Mouse (Mus musculus): ENCODE data around the gene Lmbr1l. TPM values are rescaled to one million over a fixed set of nuclear protein-coding genes. Genes with fewer than 3 reads are reported as not detected.

The Lmbr1l gene
- polyA plus RNA-seq, 1 experiment: 404 TPM

GRCm38 (mm10) chr15:98893036-98893435 is 25.0 kb downstream of the Lmbr1l start:
- Histone ChIP-seq H3K36me3 (ENCODE audit: control insufficient read depth, insufficient read depth, low read length) (no peaks in the 10 kb centered on the region), H3K4me3 (ENCODE audit: control insufficient read depth, insufficient read depth, low read length) (no peak overlapping the region), H3K4me1 (replicated peaks; ENCODE audit: control insufficient read depth, insufficient read depth, low read length) (peaks cover 18% of the 10 kb centered on the region), H3K27me3 (ENCODE audit: control insufficient read depth, insufficient read depth, low read length) (peaks cover 43% of the 10 kb centered on the region), H3K27ac (ENCODE audit: control insufficient read depth, insufficient read depth, low read length) (no peak overlapping the region)
- 93% methylated on average over 4 of the region's 4 CpGs for WGBS
- DNase-seq: no peak
- no peak for TF ChIP-seq CTCF (IDR thresholded peaks at IDR 0.05; ENCODE audit: borderline replicate concordance, control insufficient read depth, extremely low read depth, insufficient read depth, low read length, poor library complexity)
- no peak for TF ChIP-seq POLR2A (IDR thresholded peaks at IDR 0.05; ENCODE audit: control insufficient read depth, extremely low read depth, insufficient read depth, low read length, poor library complexity)

GRCm38 (mm10) chr15:98891907-98892606 is 26.0 kb downstream of the Lmbr1l start:
- no peak overlapping the region for H3K4me3 ChIP-seq (ENCODE audit: control insufficient read depth, insufficient read depth, low read length)
- H3K27ac ChIP-seq (ENCODE audit: control insufficient read depth, insufficient read depth, low read length): no peak overlapping the region
- peak; percentile 61 for DNase-seq
- no peaks in the 10 kb centered on the region for H3K36me3 ChIP-seq (ENCODE audit: control insufficient read depth, insufficient read depth, low read length)
- H3K27me3 ChIP-seq (ENCODE audit: control insufficient read depth, insufficient read depth, low read length): peaks cover 33% of the 10 kb centered on the region
- peaks cover 18% of the 10 kb centered on the region for H3K4me1 ChIP-seq (replicated peaks; ENCODE audit: control insufficient read depth, insufficient read depth, low read length)
- TF ChIP-seq POLR2A (IDR thresholded peaks at IDR 0.05; ENCODE audit: control insufficient read depth, extremely low read depth, insufficient read depth, low read length, poor library complexity): no peak
- WGBS: 38% methylated on average over 6 of the region's 6 CpGs

GRCm38 (mm10) chr15:98891198-98891742 is 26.8 kb downstream of the Lmbr1l start:
- TF ChIP-seq CTCF (IDR thresholded peaks at IDR 0.05; ENCODE audit: borderline replicate concordance, control insufficient read depth, extremely low read depth, insufficient read depth, low read length, poor library complexity) (no peak), POLR2A (IDR thresholded peaks at IDR 0.05; ENCODE audit: control insufficient read depth, extremely low read depth, insufficient read depth, low read length, poor library complexity) (no peak)
- Histone ChIP-seq H3K36me3 (ENCODE audit: control insufficient read depth, insufficient read depth, low read length) (no peaks in the 10 kb centered on the region), H3K27ac (ENCODE audit: control insufficient read depth, insufficient read depth, low read length) (no peak overlapping the region), H3K4me1 (replicated peaks; ENCODE audit: control insufficient read depth, insufficient read depth, low read length) (peaks cover 18% of the 10 kb centered on the region), H3K4me3 (ENCODE audit: control insufficient read depth, insufficient read depth, low read length) (no peak overlapping the region), H3K27me3 (ENCODE audit: control insufficient read depth, insufficient read depth, low read length) (peaks cover 28% of the 10 kb centered on the region)
- WGBS: 58% methylated on average over 19 of the region's 19 CpGs
- no peak for DNase-seq

GRCm38 (mm10) chr15:98887526-98887925 is 30.5 kb downstream of the Lmbr1l start:
- H3K36me3 ChIP-seq (ENCODE audit: control insufficient read depth, insufficient read depth, low read length): no peaks in the 10 kb centered on the region
- no peak for DNase-seq
- 0 out of 2 replicates have a peak, but pooled peaks cover 2% of the 10 kb centered on the region for H3K4me1 ChIP-seq (replicated peaks; ENCODE audit: control insufficient read depth, insufficient read depth, low read length)
- no peak overlapping the region for H3K27ac ChIP-seq (ENCODE audit: control insufficient read depth, insufficient read depth, low read length)
- 90% methylated on average over 7 of the region's 7 CpGs for WGBS
- TF ChIP-seq CTCF (IDR thresholded peaks at IDR 0.05; ENCODE audit: borderline replicate concordance, control insufficient read depth, extremely low read depth, insufficient read depth, low read length, poor library complexity) (no peak), POLR2A (IDR thresholded peaks at IDR 0.05; ENCODE audit: control insufficient read depth, extremely low read depth, insufficient read depth, low read length, poor library complexity) (no peak)
- H3K4me3 ChIP-seq (ENCODE audit: control insufficient read depth, insufficient read depth, low read length): no peak overlapping the region
- H3K27me3 ChIP-seq (ENCODE audit: control insufficient read depth, insufficient read depth, low read length): no peaks in the 10 kb centered on the region; the same call in 1 of the 2 replicates

- Histone ChIP-seq H3K27ac (ENCODE audit: control insufficient read depth, insufficient read depth, low read length) (no peak overlapping the region), H3K36me3 (ENCODE audit: control insufficient read depth, insufficient read depth, low read length) (no peaks in the 10 kb centered on the region), H3K4me1 (replicated peaks; ENCODE audit: control insufficient read depth, insufficient read depth, low read length) (0 out of 2 replicates have a peak, but pooled peaks cover 2% of the 10 kb centered on the region), H3K27me3 (ENCODE audit: control insufficient read depth, insufficient read depth, low read length) (no peaks in the 10 kb centered on the region; the same call in 1 of the 2 replicates), H3K4me3 (ENCODE audit: control insufficient read depth, insufficient read depth, low read length) (no peak overlapping the region)
- WGBS: 85% methylated on average over 8 of the region's 8 CpGs
- DNase-seq: no peak
- TF ChIP-seq POLR2A (IDR thresholded peaks at IDR 0.05; ENCODE audit: control insufficient read depth, extremely low read depth, insufficient read depth, low read length, poor library complexity) (no peak), CTCF (IDR thresholded peaks at IDR 0.05; ENCODE audit: borderline replicate concordance, control insufficient read depth, extremely low read depth, insufficient read depth, low read length, poor library complexity) (no peak)
Observed at GRCm38 (mm10) chr15:98886667-98887387, 31.2 kb downstream of the Lmbr1l start.

- Histone ChIP-seq H3K36me3 (ENCODE audit: control insufficient read depth, insufficient read depth, low read length) (no peaks in the 10 kb centered on the region), H3K4me3 (ENCODE audit: control insufficient read depth, insufficient read depth, low read length) (no peak overlapping the region), H3K4me1 (replicated peaks; ENCODE audit: control insufficient read depth, insufficient read depth, low read length) (peaks cover 9% of the 10 kb centered on the region), H3K27ac (ENCODE audit: control insufficient read depth, insufficient read depth, low read length) (no peak overlapping the region), H3K27me3 (ENCODE audit: control insufficient read depth, insufficient read depth, low read length) (no peaks in the 10 kb centered on the region)
- 88% methylated on average over 1 of the region's 1 CpGs for WGBS
- DNase-seq: no peak
- TF ChIP-seq CTCF (IDR thresholded peaks at IDR 0.05; ENCODE audit: borderline replicate concordance, control insufficient read depth, extremely low read depth, insufficient read depth, low read length, poor library complexity) (no peak), POLR2A (IDR thresholded peaks at IDR 0.05; ENCODE audit: control insufficient read depth, extremely low read depth, insufficient read depth, low read length, poor library complexity) (no peak)
Observed at GRCm38 (mm10) chr15:98884106-98884505, 33.9 kb downstream of the Lmbr1l start.
